Mouse (Mus musculus) olfactory bulb, adult 2 months (tissue): Measurements from ENCODE around the gene Efna2.

Experiments used
- CTCF ChIP-seq: fragments of 200-500 bp; IDR thresholded peaks from 2 replicates; pipeline ENCODE4 v1.5.1; 2012; ENCODE audit warnings: low read depth, mild to moderate bottlenecking, low read length, moderate library complexity; ENCODE audit not compliant: insufficient read depth
- POLR2A ChIP-seq: fragments of 200-500 bp; IDR thresholded peaks from 2 replicates; pipeline ENCODE4 v1.6.1; 2012; ENCODE audit warnings: mild to moderate bottlenecking, low read depth, low read length, moderate library complexity; ENCODE audit not compliant: insufficient read depth

DNA sequence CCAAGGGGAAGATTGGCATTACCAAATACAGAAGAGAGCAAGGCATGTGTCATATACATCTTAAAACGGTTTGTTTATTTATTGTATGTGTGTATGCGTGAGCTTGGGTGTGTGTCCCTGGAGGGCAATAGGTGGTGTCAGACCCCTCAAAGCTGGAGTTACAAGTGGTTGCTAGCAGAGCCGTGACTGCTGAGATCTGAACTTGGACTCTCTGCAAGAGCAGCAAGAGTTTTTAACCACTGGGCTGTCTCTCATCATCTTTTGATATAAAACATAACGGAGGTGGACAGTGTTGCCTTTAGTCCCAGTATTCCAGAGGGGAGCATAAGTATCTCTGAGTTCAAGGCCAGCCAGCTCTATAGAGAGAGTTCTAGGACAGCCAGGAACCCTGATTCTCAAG, 29.0 kb downstream of the Efna2 start:
- no peak for TF ChIP-seq CTCF
- TF ChIP-seq POLR2A: no peak
